Mouse (Mus musculus) midbrain, embryonic 16.5 days (tissue): ENCODE measurements around the gene Dip2b. TPM values are rescaled to one million over a fixed set of nuclear protein-coding genes. Genes with fewer than 3 reads are reported as not detected.

Experiments
- ATAC-seq: fragments of 200-750 bp; cut with Nextera tagmentation; 2 replicates; pipeline ENCODE4 v1.8.0; 2017; ENCODE audit warnings: moderate TSS enrichment
- H3K27ac ChIP-seq: fragments of 300-500 bp; sonication (generic); 2 replicates; pipeline ENCODE4 v1.5.1; 2014; ENCODE audit warnings: mild to moderate bottlenecking, low read length, mixed read lengths
- H3K27me3 ChIP-seq: fragments of 300-500 bp; sonication (generic); 2 replicates; pipeline ENCODE4 v1.6.1; 2014; ENCODE audit warnings: low read depth, low read length, mixed read lengths; ENCODE audit not compliant: control insufficient read depth, insufficient read depth
- H3K36me3 ChIP-seq: fragments of 300-500 bp; sonication (generic); 2 replicates; pipeline ENCODE4 v1.6.1; 2014; ENCODE audit warnings: mild to moderate bottlenecking, low read length, moderate library complexity, mixed read lengths; ENCODE audit not compliant: control insufficient read depth, insufficient read depth
- H3K4me1 ChIP-seq: fragments of 300-500 bp; sonication (generic); 2 replicates; pipeline ENCODE4 v1.6.1; 2014; ENCODE audit warnings: mild to moderate bottlenecking, low read length, mixed read lengths; ENCODE audit not compliant: control insufficient read depth, insufficient read depth
- H3K4me2 ChIP-seq: fragments of 300-500 bp; sonication (generic); 2 replicates; pipeline ENCODE4 v1.6.1; 2014; ENCODE audit warnings: mild to moderate bottlenecking, low read length, mixed read lengths
- H3K4me3 ChIP-seq: fragments of 300-500 bp; sonication (generic); 2 replicates; pipeline ENCODE4 v1.5.1; 2014; ENCODE audit warnings: low read depth, mild to moderate bottlenecking, low read length, moderate library complexity, mixed read lengths
- H3K9ac ChIP-seq: fragments of 300-500 bp; sonication (generic); 2 replicates; pipeline ENCODE4 v1.6.1; 2014; ENCODE audit warnings: low read depth, low read length, mixed read lengths
- H3K9me3 ChIP-seq: fragments of 300-500 bp; sonication (generic); replicated peaks from 2 replicates; pipeline ENCODE4 v1.6.1; 2014; ENCODE audit warnings: mild to moderate bottlenecking, low read length, mixed read lengths; ENCODE audit not compliant: control insufficient read depth, poor library complexity, severe bottlenecking
- WGBS: fragments of 180-500 bp; shearing (Covaris S2); extraction: QIAGEN DNeasy Blood & Tissue Kit; methylation state at CpG from one replicate; pipeline ENCODE4 v1.1.7; 2014; 5-methylcytosine and 5-hydroxymethylcytosine counted together
- polyA plus RNA-seq: library from polyadenylated mRNA; unstranded; fragments of >200 nt; fragmentation: Nextera tagmentation; extraction: Ambion mirVana; gene quantifications from 2 replicates; pipeline ENCODE4 v1.2.1, GENCODE M21; 2015

The Dip2b gene
- polyA plus RNA-seq, 1 experiment from 2014 or later: 16.5 TPM

- no peaks in the 10 kb centered on the region for H3K9me3 ChIP-seq
- H3K4me3 ChIP-seq: no peak overlapping the region
- 64% methylated on average over 4 of the region's 4 CpGs for WGBS
- peaks cover 5% of the 10 kb centered on the region for H3K36me3 ChIP-seq
- no peak overlapping the region for H3K9ac ChIP-seq
- H3K27ac ChIP-seq: no peak overlapping the region
- H3K27me3 ChIP-seq: no peaks in the 10 kb centered on the region
- ATAC-seq: no peak
- no peak overlapping the region for H3K4me2 ChIP-seq
- H3K4me1 ChIP-seq: peaks cover 10% of the 10 kb centered on the region
These were observed 112.1 kb downstream of the Dip2b start for GRCm38 (mm10) chr15:100150593-100150992.

GRCm38 (mm10) chr15:100152321-100152720 lies 113.9 kb downstream of the Dip2b start:
- Histone ChIP-seq H3K27ac (no peak overlapping the region), H3K36me3 (peaks cover 16% of the 10 kb centered on the region), H3K4me2 (no peak overlapping the region), H3K9me3 (no peaks in the 10 kb centered on the region), H3K4me3 (no peak overlapping the region), H3K9ac (no peak overlapping the region), H3K4me1 (peaks cover 10% of the 10 kb centered on the region), H3K27me3 (no peaks in the 10 kb centered on the region)
- WGBS: 90% methylated on average over 3 of the region's 3 CpGs
- no peak for ATAC-seq

GRCm38 (mm10) chr15:100153024-100153423 lies 114.6 kb downstream of the Dip2b start:
- no peak for ATAC-seq
- WGBS: 77% methylated on average over 3 of the region's 3 CpGs

GRCm38 (mm10) chr15:100156095-100156707 lies 117.7 kb downstream of the Dip2b start:
- ATAC-seq: no peak
- H3K4me1 ChIP-seq: no peaks in the 10 kb centered on the region
- no peak overlapping the region for H3K4me2 ChIP-seq
- H3K27ac ChIP-seq: no peak overlapping the region
- WGBS: 94% methylated on average over 4 of the region's 4 CpGs
- no peak overlapping the region for H3K9ac ChIP-seq
- H3K9me3 ChIP-seq: no peaks in the 10 kb centered on the region
- no peak overlapping the region for H3K4me3 ChIP-seq
- no peaks in the 10 kb centered on the region for H3K27me3 ChIP-seq
- peaks cover 16% of the 10 kb centered on the region for H3K36me3 ChIP-seq

More at GRCm38 (mm10) chr15:100153024-100153423, 114.6 kb downstream of the Dip2b start:
- peaks cover 10% of the 10 kb centered on the region for H3K4me1 ChIP-seq
- H3K36me3 ChIP-seq: peaks cover 16% of the 10 kb centered on the region
- no peak overlapping the region for H3K4me3 ChIP-seq
- H3K27me3 ChIP-seq: no peaks in the 10 kb centered on the region
- no peak overlapping the region for H3K9ac ChIP-seq
- H3K9me3 ChIP-seq: no peaks in the 10 kb centered on the region
- H3K27ac ChIP-seq: no peak overlapping the region
- H3K4me2 ChIP-seq: no peak overlapping the region

GRCm38 (mm10) chr15:100156781-100157470 lies 118.5 kb downstream of the Dip2b start:
- Histone ChIP-seq H3K4me1 (no peaks in the 10 kb centered on the region), H3K27me3 (no peaks in the 10 kb centered on the region), H3K9me3 (no peaks in the 10 kb centered on the region), H3K36me3 (peaks cover 16% of the 10 kb centered on the region), H3K27ac (no peak overlapping the region), H3K9ac (no peak overlapping the region), H3K4me2 (no peak overlapping the region), H3K4me3 (no peak overlapping the region)
- 91% methylated on average over 10 of the region's 10 CpGs for WGBS
- ATAC-seq: no peak

- no peak overlapping the region for H3K9ac ChIP-seq
- H3K9me3 ChIP-seq: no peaks in the 10 kb centered on the region
- no peak overlapping the region for H3K4me3 ChIP-seq
- 94% methylated on average over 10 of the region's 10 CpGs for WGBS
- H3K27me3 ChIP-seq: no peaks in the 10 kb centered on the region
- no peaks in the 10 kb centered on the region for H3K4me1 ChIP-seq
- no peak for ATAC-seq
- H3K4me2 ChIP-seq: no peak overlapping the region
- H3K36me3 ChIP-seq: peaks cover 19% of the 10 kb centered on the region
- H3K27ac ChIP-seq: no peak overlapping the region
These were observed 120.5 kb downstream of the Dip2b start for GRCm38 (mm10) chr15:100158985-100159384.

GRCm38 (mm10) chr15:100161747-100162280 lies 123.3 kb downstream of the Dip2b start:
- no peak overlapping the region for H3K27ac ChIP-seq
- no peak overlapping the region for H3K9ac ChIP-seq
- no peaks in the 10 kb centered on the region for H3K4me1 ChIP-seq
- no peak overlapping the region for H3K4me3 ChIP-seq
- H3K4me2 ChIP-seq: no peak overlapping the region
- H3K36me3 ChIP-seq: peaks cover 14% of the 10 kb centered on the region
- no peaks in the 10 kb centered on the region for H3K9me3 ChIP-seq
- H3K27me3 ChIP-seq: no peaks in the 10 kb centered on the region
- 84% methylated on average over 6 of the region's 6 CpGs for WGBS
- ATAC-seq: no peak

GRCm38 (mm10) chr15:100163381-100164051 lies 125.1 kb downstream of the Dip2b start:
- H3K9me3 ChIP-seq: no peaks in the 10 kb centered on the region
- H3K4me3 ChIP-seq: no peak overlapping the region
- peaks cover 14% of the 10 kb centered on the region for H3K36me3 ChIP-seq
- no peak overlapping the region for H3K27ac ChIP-seq
- no peaks in the 10 kb centered on the region for H3K27me3 ChIP-seq
- no peak overlapping the region for H3K4me2 ChIP-seq
- no peak for ATAC-seq
- no peak overlapping the region for H3K9ac ChIP-seq
- H3K4me1 ChIP-seq: no peaks in the 10 kb centered on the region
- WGBS: 76% methylated on average over 3 of the region's 3 CpGs

GRCm38 (mm10) chr15:100166464-100166863 lies 128.0 kb downstream of the Dip2b start:
- 86% methylated on average over 3 of the region's 3 CpGs for WGBS
- Histone ChIP-seq H3K9ac (no peak overlapping the region), H3K4me2 (no peak overlapping the region), H3K36me3 (peaks cover 29% of the 10 kb centered on the region), H3K9me3 (no peaks in the 10 kb centered on the region), H3K4me3 (no peak overlapping the region), H3K27me3 (no peaks in the 10 kb centered on the region), H3K4me1 (no peaks in the 10 kb centered on the region), H3K27ac (no peak overlapping the region)
- ATAC-seq: no peak
